Mouse (Mus musculus): Measurements from ENCODE around the gene Tmem211.

The Tmem211 gene

GRCm38 (mm10) chr5:113212156-113212835, 14.4 kb upstream of the Tmem211 start:
- no peak for DNase-seq (ENCODE audit: extremely low read depth, insufficient read length, low spot score)

- DNase-seq (ENCODE audit: extremely low read depth, insufficient read length, low spot score): no peak
These were observed 12.7 kb upstream of the Tmem211 start for GRCm38 (mm10) chr5:113214041-113214440.

- DNase-seq (ENCODE audit: extremely low read depth, insufficient read length, low spot score): peak; percentile 83
These were observed 12.3 kb upstream of the Tmem211 start for GRCm38 (mm10) chr5:113214455-113214854.

GRCm38 (mm10) chr5:113215610-113216011, 11.1 kb upstream of the Tmem211 start:
- DNase-seq (ENCODE audit: extremely low read depth, insufficient read length, low spot score): peak; percentile 85

- DNase-seq (ENCODE audit: extremely low read depth, insufficient read length, low spot score): peak; percentile 84
These were observed 10.3 kb upstream of the Tmem211 start for GRCm38 (mm10) chr5:113216328-113216960.

GRCm38 (mm10) chr5:113217076-113217475, 9.6 kb upstream of the Tmem211 start:
- DNase-seq (ENCODE audit: extremely low read depth, insufficient read length, low spot score): no peak

GRCm38 (mm10) chr5:113218617-113219235, 8.0 kb upstream of the Tmem211 start:
- no peak for DNase-seq (ENCODE audit: extremely low read depth, insufficient read length, low spot score)

- DNase-seq (ENCODE audit: extremely low read depth, insufficient read length, low spot score): no peak
These were observed 7.3 kb upstream of the Tmem211 start for GRCm38 (mm10) chr5:113219450-113219849.

GRCm38 (mm10) chr5:113219876-113220275, 6.8 kb upstream of the Tmem211 start:
- no peak for DNase-seq (ENCODE audit: extremely low read depth, insufficient read length, low spot score)

- DNase-seq (ENCODE audit: extremely low read depth, insufficient read length, low spot score): peak; percentile 76
These were observed 6.1 kb upstream of the Tmem211 start for GRCm38 (mm10) chr5:113220383-113221146.

- peak; percentile 74 for DNase-seq (ENCODE audit: extremely low read depth, insufficient read length, low spot score)
These were observed 5.4 kb upstream of the Tmem211 start, which contains the start of gene 2900026A02Rik for GRCm38 (mm10) chr5:113221147-113221865. TSS of gene 2900026A02Rik (minus strand) at chr5:113221236.

- no peak for DNase-seq (ENCODE audit: extremely low read depth, insufficient read length, low spot score)
These were observed 2.8 kb upstream of the Tmem211 start for GRCm38 (mm10) chr5:113223888-113224287.

- DNase-seq (ENCODE audit: extremely low read depth, insufficient read length, low spot score): no peak
These were observed 1.4 kb upstream of the Tmem211 start for GRCm38 (mm10) chr5:113225271-113225670.

- no peak for DNase-seq (ENCODE audit: extremely low read depth, insufficient read length, low spot score)
These were observed 848 bp upstream of the Tmem211 start for GRCm38 (mm10) chr5:113225686-113226435.

GRCm38 (mm10) chr5:113230196-113230595, 3.5 kb downstream of the Tmem211 start:
- no peak for DNase-seq (ENCODE audit: extremely low read depth, insufficient read length, low spot score)

- peak; percentile 62 for DNase-seq (ENCODE audit: extremely low read depth, insufficient read length, low spot score)
These were observed 22.7 kb downstream of the Tmem211 start for GRCm38 (mm10) chr5:113249263-113249930.

- DNase-seq (ENCODE audit: extremely low read depth, insufficient read length, low spot score): no peak
These were observed 24.1 kb downstream of the Tmem211 start for GRCm38 (mm10) chr5:113250806-113251205.

- DNase-seq (ENCODE audit: extremely low read depth, insufficient read length, low spot score): no peak
These were observed 38.9 kb downstream of the Tmem211 start for GRCm38 (mm10) chr5:113265637-113266036.

GRCm38 (mm10) chr5:113268246-113268645, 41.5 kb downstream of the Tmem211 start:
- no peak for DNase-seq (ENCODE audit: extremely low read depth, insufficient read length, low spot score)

Data from 3134 (cell line).